Mouse (Mus musculus): ENCODE measurements around the gene Lhfpl5. TPM values are rescaled to one million over a fixed set of nuclear protein-coding genes. Genes with fewer than 3 reads are reported as not detected.
"Not testable (repeated sequence)": the region's sequence is repeated elsewhere in the genome, so short reads cannot be mapped to it uniquely, and the experiment has no call there.

The Lhfpl5 gene
- polyA plus RNA-seq, 1 experiment, result 20.4 TPM

GRCm38 (mm10) chr17:28533327-28533726, 42.1 kb upstream of the Lhfpl5 start:
- H3K4me3 ChIP-seq (replicated peaks; ENCODE audit: insufficient read depth, low read depth, low read length), result no peak overlapping the region
- 96% methylated on average over 13 of the region's 13 CpGs for WGBS
- H3K27me3 ChIP-seq (ENCODE audit: control insufficient read depth, insufficient read depth, low read length), result no peaks in the 10 kb centered on the region; the same call in 1 of the 2 replicates
- TF ChIP-seq CTCF (IDR thresholded peaks at IDR 0.05; ENCODE audit: borderline replicate concordance, insufficient read depth, low read depth, low read length) (no peak), POLR2A (IDR thresholded peaks at IDR 0.05; ENCODE audit: borderline replicate concordance, insufficient read depth, low read length) (no peak)
- H3K27ac ChIP-seq (ENCODE audit: insufficient read depth, low read length), result no peak overlapping the region
- no peaks in the 10 kb centered on the region for H3K4me1 ChIP-seq (ENCODE audit: control insufficient read depth, insufficient read depth, low read length)
- no peak for DNase-seq

GRCm38 (mm10) chr17:28537881-28538280, 37.6 kb upstream of the Lhfpl5 start:
- no peak for DNase-seq
- WGBS, result 53% methylated on average over 12 of the region's 12 CpGs
- TF ChIP-seq CTCF (IDR thresholded peaks at IDR 0.05; ENCODE audit: borderline replicate concordance, insufficient read depth, low read depth, low read length) (no peak), POLR2A (IDR thresholded peaks at IDR 0.05; ENCODE audit: borderline replicate concordance, insufficient read depth, low read length) (no peak)
- Histone ChIP-seq H3K4me3 (replicated peaks; ENCODE audit: insufficient read depth, low read depth, low read length) (no peak overlapping the region), H3K4me1 (ENCODE audit: control insufficient read depth, insufficient read depth, low read length) (no peaks in the 10 kb centered on the region), H3K27ac (ENCODE audit: insufficient read depth, low read length) (no peak overlapping the region), H3K27me3 (ENCODE audit: control insufficient read depth, insufficient read depth, low read length) (no peaks in the 10 kb centered on the region; the same call in 1 of the 2 replicates)

GRCm38 (mm10) chr17:28546925-28547324, 28.5 kb upstream of the Lhfpl5 start:
- 86% methylated on average over 1 of the region's 1 CpGs for WGBS
- DNase-seq, result no peak
- Histone ChIP-seq H3K4me1 (ENCODE audit: control insufficient read depth, insufficient read depth, low read length) (no peaks in the 10 kb centered on the region), H3K4me3 (replicated peaks; ENCODE audit: insufficient read depth, low read depth, low read length) (no peak overlapping the region), H3K27me3 (ENCODE audit: control insufficient read depth, insufficient read depth, low read length) (no peaks in the 10 kb centered on the region), H3K27ac (ENCODE audit: insufficient read depth, low read length) (no peak overlapping the region)
- TF ChIP-seq CTCF (IDR thresholded peaks at IDR 0.05; ENCODE audit: borderline replicate concordance, insufficient read depth, low read depth, low read length), result no peak
- TF ChIP-seq POLR2A (IDR thresholded peaks at IDR 0.05; ENCODE audit: borderline replicate concordance, insufficient read depth, low read length), result no peak

GRCm38 (mm10) chr17:28548550-28548949, 26.9 kb upstream of the Lhfpl5 start:
- Histone ChIP-seq H3K27me3 (ENCODE audit: control insufficient read depth, insufficient read depth, low read length) (no peaks in the 10 kb centered on the region), H3K4me3 (replicated peaks; ENCODE audit: insufficient read depth, low read depth, low read length) (no peak overlapping the region), H3K27ac (ENCODE audit: insufficient read depth, low read length) (no peak overlapping the region), H3K4me1 (ENCODE audit: control insufficient read depth, insufficient read depth, low read length) (no peaks in the 10 kb centered on the region)
- 74% methylated on average over 11 of the region's 11 CpGs for whole genome bisulfite sequencing
- DNase-seq, result no peak
- TF ChIP-seq POLR2A (IDR thresholded peaks at IDR 0.05; ENCODE audit: borderline replicate concordance, insufficient read depth, low read length) (no peak), CTCF (IDR thresholded peaks at IDR 0.05; ENCODE audit: borderline replicate concordance, insufficient read depth, low read depth, low read length) (no peak)

- Histone ChIP-seq H3K27me3 (ENCODE audit: control insufficient read depth, insufficient read depth, low read length) (no peaks in the 10 kb centered on the region), H3K4me3 (replicated peaks; ENCODE audit: insufficient read depth, low read depth, low read length) (no peak within 1 kb of the TSS), H3K4me1 (ENCODE audit: control insufficient read depth, insufficient read depth, low read length) (no peaks in the 10 kb centered on the region), H3K27ac (ENCODE audit: insufficient read depth, low read length) (no peak within 1 kb of the TSS)
- DNase-seq, result no peak
- no peak for TF ChIP-seq POLR2A (IDR thresholded peaks at IDR 0.05; ENCODE audit: borderline replicate concordance, insufficient read depth, low read length)
- TF ChIP-seq CTCF (IDR thresholded peaks at IDR 0.05; ENCODE audit: borderline replicate concordance, insufficient read depth, low read depth, low read length), result no peak
- 69% methylated on average over 14 of the region's 14 CpGs for WGBS
Measured at GRCm38 (mm10) chr17:28549111-28549510, 26.3 kb upstream of the Lhfpl5 start, which contains the start of gene Clpsl2. TSS of gene Clpsl2 (plus strand) at chr17:28549411.

GRCm38 (mm10) chr17:28553040-28553793, 22.2 kb upstream of the Lhfpl5 start:
- no peak for TF ChIP-seq POLR2A (IDR thresholded peaks at IDR 0.05; ENCODE audit: borderline replicate concordance, insufficient read depth, low read length)
- TF ChIP-seq CTCF (IDR thresholded peaks at IDR 0.05; ENCODE audit: borderline replicate concordance, insufficient read depth, low read depth, low read length), result peak; percentile 81
- 5% methylated on average over 14 of the region's 14 CpGs for WGBS
- Histone ChIP-seq H3K27ac (ENCODE audit: insufficient read depth, low read length) (no peak overlapping the region), H3K4me1 (ENCODE audit: control insufficient read depth, insufficient read depth, low read length) (no peaks in the 10 kb centered on the region), H3K27me3 (ENCODE audit: control insufficient read depth, insufficient read depth, low read length) (no peaks in the 10 kb centered on the region), H3K4me3 (replicated peaks; ENCODE audit: insufficient read depth, low read depth, low read length) (no peak overlapping the region)
- DNase-seq, result peak; percentile 41 to 64

- not testable (repeated sequence) for H3K4me1 ChIP-seq (ENCODE audit: control insufficient read depth, insufficient read depth, low read length); H3K4me3 ChIP-seq (replicated peaks; ENCODE audit: insufficient read depth, low read depth, low read length); H3K27me3 ChIP-seq (ENCODE audit: control insufficient read depth, insufficient read depth, low read length); DNase-seq; H3K27ac ChIP-seq (ENCODE audit: insufficient read depth, low read length)
- WGBS, result 93% methylated on average over 4 of the region's 4 CpGs
Measured at GRCm38 (mm10) chr17:28554021-28554420, 21.4 kb upstream of the Lhfpl5 start.

- H3K4me1 ChIP-seq (ENCODE audit: control insufficient read depth, insufficient read depth, low read length), result no peaks in the 10 kb centered on the region
- TF ChIP-seq CTCF (IDR thresholded peaks at IDR 0.05; ENCODE audit: borderline replicate concordance, insufficient read depth, low read depth, low read length), result no peak
- TF ChIP-seq POLR2A (IDR thresholded peaks at IDR 0.05; ENCODE audit: borderline replicate concordance, insufficient read depth, low read length), result no peak
- 60% methylated on average over 6 of the region's 6 CpGs for WGBS
- DNase-seq, result no peak
- H3K27me3 ChIP-seq (ENCODE audit: control insufficient read depth, insufficient read depth, low read length), result no peaks in the 10 kb centered on the region
- H3K27ac ChIP-seq (ENCODE audit: insufficient read depth, low read length), result no peak overlapping the region
- no peak overlapping the region for H3K4me3 ChIP-seq (replicated peaks; ENCODE audit: insufficient read depth, low read depth, low read length)
Measured at GRCm38 (mm10) chr17:28556635-28557396, 18.6 kb upstream of the Lhfpl5 start.
